Mouse (Mus musculus) small intestine, adult 2 months (tissue): Measurements from ENCODE around the gene Nos1.

Source experiments
- CTCF ChIP-seq: fragments of 200-500 bp; IDR thresholded peaks from 2 replicates; pipeline ENCODE4 v1.5.1; 2012; ENCODE audit warnings: low read depth, mild to moderate bottlenecking, control low read depth, inconsistent platforms, low read length, moderate library complexity, mixed read lengths; ENCODE audit not compliant: insufficient replicate concordance, insufficient read length; ENCODE audit errors: extremely low read depth
- POLR2A ChIP-seq: fragments of 200-500 bp; IDR thresholded peaks from 2 replicates; pipeline ENCODE4 v1.6.1; 2012; ENCODE audit warnings: low read depth, mild to moderate bottlenecking, control low read depth, inconsistent platforms, low read length, moderate library complexity

DNA sequence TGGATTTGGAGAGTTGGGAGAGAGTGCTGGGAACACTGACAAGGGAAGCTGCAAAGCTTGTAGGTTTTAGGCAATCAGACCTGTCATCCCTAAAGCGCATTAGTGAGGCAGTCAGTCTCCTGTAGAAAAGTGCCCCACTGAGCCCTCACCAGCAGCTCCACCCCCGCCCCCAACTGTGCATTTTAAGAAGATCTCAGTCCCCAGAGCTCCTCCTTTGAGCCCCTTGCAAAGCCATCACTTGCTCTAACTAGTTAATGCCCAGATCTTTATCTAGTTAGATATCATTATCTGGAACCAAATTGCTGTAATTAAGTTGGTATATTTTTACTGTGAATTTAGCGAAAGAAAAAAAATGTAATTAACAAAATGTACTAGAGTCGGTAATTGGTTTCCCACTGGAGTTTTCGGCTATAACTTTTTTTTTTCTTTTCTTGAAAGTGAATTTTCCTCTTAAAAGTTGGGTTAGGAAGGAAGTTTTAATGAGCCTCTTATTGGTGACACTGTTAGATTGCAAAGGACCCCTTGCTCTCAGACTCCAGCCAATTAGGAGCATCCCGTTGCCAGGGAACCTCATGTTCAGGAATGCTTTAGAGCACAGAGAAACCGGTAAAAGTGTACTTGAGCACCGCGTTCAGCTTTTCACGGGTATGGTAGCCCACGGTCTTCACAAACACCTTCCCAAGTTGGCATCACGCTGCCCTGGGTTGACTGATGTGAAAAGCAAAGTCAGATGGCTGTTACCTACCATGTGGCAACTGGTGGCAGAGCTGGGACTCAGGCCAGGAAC is 22.9 kb upstream of the Nos1 start:
- no peak for TF ChIP-seq CTCF
- no peak for TF ChIP-seq POLR2A
